Mouse (Mus musculus) gastrocnemius, adult 18-20 months (tissue): ENCODE data around the gene Sec13. TPM values are rescaled to one million over a fixed set of nuclear protein-coding genes. Genes with fewer than 3 reads are reported as not detected.

Source experiments
- DNase-seq: peaks from one replicate; pipeline ENCODE4 v3.0.0; 2021; ENCODE audit warnings: low spot score
- long read RNA-seq, 2 experiments: library from polyadenylated mRNA; stranded (forward); transcript quantifications; one replicate each; pipeline ENCODE4 v2.0.0; 2021
- total RNA-seq, 2 experiments: library from RNA; stranded (reverse); gene quantifications; 2 replicates each; pipeline ENCODE4 v1.2.3; 2021

The Sec13 gene
- total RNA-seq: 10 to 100 TPM; 64.7 to 66.4 TPM
- long read RNA-seq, experiment 1, transcript Sec13-201 (9 exons, 1,353 nt): major isoform, 87 of 94 reads
- long read RNA-seq, experiment 1, partial matches to known transcripts: 7 of 94 reads
- long read RNA-seq, experiment 1, other reads (novel, unspliced or antisense): 0 of 94 reads
- long read RNA-seq, experiment 2, transcript Sec13-201 (9 exons, 1,353 nt): major isoform, 60 of 64 reads
- long read RNA-seq, experiment 2, partial matches to known transcripts: 2 of 64 reads
- long read RNA-seq, experiment 2, other reads (novel, unspliced or antisense): 2 of 64 reads

DNA sequence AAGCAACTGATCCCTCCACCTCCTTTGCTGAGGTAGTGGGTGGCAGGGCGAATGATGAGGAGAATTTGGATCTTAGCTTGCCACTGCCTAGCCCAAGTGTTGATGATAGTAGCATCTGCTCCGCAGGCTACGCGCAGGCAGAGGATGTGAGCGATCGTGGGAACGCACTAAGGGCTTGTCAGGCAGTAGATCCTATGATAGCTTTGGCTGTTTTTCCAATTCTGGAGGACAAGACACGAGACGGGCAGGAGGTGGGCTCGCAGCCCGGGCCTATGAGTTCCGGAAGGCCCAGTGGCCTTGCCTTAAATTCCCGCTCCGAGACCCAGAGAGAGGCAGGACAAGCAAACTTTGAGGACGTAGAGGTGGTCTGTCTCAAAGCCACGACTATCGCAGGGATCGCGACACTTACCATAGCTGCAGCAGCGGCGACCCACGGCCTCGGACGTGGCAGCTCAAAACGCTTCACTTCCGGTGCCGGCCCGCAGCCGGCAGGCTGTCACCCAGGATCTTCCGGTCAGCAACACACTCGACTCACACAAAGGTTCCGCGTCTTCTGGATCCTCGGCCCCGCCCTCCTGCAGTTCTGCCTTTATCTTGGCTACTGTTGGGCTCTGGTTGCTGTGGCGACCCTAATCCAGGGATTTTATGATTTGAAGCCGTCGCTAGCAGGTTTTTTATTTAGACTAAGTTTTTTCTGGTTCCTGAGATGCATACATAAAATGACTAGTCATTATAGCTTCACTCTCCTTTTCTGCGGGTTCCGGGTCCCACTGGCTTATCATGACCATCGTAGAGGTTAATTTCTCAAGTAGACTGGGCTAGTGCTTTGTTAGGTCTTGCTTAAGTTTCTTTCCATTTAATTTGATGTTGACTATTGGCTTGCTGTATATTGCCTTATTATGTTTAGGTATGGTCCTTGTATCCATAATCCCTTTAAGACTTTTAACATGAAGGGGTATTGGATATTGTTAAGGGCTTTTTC lies at the start of gene Sec13:
Sec13 (minus strand) TSS at position 508 of the 982 bp plus-strand sequence.
- DNase-seq: peak; percentile 87

DNA sequence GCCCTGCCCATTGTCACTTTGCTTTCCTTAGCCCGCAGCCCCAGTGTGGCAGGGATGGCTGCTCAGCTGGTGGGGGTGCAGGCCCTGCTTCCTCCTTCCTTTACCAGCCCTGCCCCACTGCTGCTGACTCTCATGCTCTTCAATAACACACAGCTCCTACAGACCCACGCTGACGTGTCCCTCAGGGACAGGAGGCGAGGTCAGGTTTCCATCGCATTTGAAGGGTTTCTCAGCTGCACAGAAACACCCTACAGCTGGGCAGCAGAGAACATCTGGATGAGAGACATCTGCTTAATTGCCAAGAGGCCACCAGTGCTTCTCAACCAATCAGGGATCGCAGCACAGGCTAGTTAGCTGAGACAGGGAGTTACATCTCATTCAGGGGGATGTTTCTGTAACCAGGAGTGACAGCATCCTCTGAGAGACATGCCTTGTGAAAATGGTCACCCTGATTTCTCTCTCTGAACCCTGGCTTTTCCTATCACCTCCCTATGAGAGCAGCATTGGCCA lies 47.0 kb upstream of the Sec13 start:
- DNase-seq: no peak

DNA sequence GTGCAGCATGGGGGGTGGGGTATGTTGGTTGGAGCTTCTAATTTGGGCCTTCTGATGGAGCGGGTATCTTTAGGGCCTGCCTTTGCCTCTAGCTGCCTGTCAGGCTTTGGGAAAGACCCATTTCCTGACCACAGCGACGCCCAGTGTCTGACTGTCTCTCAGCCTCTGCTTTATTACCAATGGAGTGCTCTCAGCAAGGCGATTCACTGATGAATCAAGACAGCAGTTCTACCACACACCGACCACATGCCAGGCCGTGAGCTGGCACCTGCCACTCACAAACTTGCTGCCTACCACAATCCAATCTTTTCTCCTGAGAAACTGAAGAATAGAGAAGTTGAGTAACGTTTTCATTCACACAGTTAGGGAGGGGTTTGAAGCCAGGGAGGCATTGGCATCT lies 45.1 kb upstream of the Sec13 start:
- no peak for DNase-seq

DNA sequence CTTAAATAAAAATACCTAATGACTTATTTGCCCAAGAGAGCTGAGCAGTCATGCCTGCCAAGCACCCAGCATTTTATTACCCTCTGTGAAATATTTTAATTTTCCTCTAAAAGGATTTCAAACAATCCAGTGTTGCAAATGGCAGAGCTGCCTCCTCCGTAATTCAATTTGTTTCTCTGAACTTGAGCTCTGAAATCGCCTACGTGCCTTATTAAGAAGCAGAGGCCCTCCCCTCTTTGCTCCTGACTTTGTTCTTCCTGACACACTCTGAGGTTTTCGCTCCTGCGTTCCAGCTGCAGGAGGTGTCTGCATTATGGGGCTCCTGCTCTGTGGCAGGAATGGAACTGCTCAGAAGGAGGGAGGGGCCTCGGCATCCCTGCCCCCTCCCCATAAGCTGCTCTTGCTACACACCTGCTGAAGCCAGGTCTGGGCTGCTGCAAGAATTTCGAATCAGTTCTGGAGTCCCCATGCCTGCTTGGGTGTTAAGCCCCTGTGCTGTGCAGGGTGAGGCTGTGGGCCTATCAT lies 37.7 kb upstream of the Sec13 start:
- DNase-seq: no peak

DNA sequence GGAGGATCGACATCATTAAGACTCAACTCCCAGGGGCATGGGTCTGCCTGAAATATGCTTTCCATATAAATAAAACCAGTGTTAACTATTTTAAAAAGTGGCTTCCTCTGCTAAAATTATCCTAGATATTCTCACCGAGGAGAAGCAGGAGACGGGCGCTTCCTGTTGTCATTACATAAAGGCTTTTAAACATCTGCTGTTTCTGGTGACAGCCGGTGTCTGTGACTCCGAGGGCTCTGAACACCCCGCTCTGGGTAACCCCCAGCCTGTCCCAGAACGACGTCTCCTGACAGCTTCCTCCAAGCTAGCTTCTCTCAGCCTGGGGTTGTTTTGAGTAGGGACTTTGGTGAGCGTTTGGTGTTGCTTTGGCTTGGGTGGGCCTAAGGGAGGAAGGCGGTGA lies 28.3 kb upstream of the Sec13 start:
- DNase-seq: no peak

DNA sequence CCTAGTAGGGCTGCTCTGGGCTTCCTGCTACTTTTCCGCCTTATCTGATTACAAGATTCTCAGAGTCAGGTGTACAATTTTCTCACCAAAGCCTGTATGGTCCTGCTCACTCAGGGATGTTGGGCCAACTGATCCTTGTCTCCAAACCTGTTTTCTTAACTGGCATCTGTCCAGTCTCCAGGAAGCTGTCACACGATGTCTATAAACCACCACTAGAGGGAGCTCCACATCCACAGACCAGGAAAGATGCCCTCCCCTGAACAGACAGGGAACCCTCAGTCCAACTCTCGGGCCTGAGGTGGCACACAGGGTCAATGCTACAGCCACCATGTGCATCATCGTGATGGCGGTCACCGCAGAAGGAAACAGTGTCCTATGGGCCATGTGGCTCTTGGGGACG lies 21.1 kb upstream of the Sec13 start:
- peak; percentile 65 for DNase-seq

DNA sequence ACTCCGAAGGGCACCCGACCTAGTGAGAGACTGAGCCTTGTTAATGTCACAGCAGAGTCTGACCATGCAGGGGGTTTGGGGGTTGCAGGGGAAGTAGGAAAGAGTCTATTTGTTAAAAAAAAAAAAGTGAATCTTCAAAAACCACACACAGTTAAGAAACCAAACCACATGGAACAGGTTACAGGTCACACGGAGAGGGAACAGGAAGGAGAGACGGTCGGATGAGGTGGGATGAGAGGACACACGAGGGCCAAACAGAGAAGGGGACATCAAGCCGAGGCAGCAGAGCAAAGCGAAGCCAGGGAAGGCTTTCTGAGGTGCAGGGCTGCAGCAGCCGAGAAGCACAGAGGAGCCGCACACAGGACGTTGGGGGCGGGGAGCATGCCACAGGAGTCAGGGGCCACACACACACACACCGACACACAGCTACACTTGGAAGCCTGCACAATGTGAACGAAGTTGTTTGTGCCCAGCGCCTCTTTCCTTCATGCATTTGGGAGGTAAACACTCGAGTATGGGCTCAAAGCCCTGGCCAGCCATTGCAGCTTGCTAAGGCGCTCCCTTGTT lies 8.7 kb upstream of the Sec13 start:
- DNase-seq: no peak

DNA sequence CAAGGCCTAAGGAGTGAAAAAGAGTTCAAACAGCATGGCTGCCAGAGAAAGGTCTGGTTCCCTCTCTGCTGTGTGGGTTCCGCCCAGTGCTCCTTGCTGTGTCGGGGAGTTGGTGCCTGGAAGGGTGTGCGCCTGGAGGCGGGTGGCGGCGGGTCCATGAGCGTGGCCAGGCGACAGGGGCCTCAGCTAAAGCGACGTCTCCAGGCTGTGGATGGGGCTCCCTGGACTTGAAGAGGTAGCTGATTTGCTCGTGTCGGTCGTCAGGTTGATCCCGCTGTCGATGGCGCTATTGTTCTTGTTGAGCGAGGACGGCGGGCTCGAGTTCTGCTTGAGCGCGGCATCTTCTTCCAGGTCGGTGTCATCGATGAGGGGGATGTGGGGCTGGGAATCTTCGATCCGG lies 7.8 kb upstream of the Sec13 start:
- no peak for DNase-seq

DNA sequence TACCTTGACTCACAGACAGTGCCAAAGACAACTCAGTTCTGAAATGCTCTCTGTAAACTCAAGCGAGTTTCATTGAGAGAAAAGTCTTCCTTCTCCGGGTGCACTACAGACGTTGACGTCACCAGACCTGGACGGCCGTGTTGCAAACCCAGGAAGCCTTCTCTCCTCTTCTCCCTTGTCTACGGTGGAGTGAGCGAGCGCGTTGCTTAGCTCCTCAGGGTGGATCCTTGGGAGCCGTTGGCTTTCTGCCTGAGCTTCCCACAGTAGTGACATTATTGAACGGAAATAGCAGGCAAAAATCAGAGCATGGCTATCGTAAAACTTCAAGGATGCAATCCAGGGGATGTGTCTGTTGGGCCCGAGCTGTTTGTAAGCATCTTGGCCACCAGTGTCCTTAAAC lies 6.7 kb upstream of the Sec13 start:
- no peak for DNase-seq

DNA sequence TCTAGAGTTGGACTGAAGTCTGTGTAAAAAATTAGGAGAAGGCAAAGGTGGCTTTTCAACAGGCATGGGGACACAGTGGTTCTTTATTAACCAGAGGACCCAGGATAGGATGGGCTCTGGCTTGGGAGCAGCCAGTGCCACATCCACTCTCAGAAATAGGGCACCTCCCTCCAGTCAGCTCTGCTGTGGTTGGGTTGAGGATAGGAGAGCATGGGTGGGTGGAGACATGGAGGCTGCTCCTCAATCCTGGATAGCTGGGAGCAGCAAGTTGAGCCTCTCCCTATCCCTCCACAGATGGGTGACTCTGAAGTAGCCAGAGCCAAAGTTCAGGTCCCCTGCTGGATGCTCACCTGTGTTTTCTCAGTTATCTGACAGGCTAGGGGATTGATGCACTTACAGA lies 4.6 kb upstream of the Sec13 start:
- DNase-seq: no peak

DNA sequence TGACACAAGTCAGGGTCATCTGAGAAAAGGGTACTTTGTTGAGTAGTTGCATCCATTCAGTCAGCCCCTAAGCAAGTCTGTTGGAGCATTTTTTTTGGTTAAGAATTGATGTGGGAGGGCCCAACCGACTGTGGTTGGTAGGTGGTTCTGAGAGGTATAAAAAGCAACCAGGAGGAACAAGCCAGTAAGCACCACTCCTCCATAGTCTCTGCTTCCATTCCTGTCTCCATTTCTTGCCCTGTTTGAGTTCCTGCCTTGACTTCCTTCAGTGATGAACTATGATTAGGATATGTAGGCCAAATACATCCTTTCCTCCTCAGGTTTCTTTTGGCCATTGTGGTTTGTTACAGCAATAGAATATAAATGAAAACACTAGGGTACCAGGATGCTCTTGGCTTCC lies 2.6 kb upstream of the Sec13 start:
- no peak for DNase-seq

DNA sequence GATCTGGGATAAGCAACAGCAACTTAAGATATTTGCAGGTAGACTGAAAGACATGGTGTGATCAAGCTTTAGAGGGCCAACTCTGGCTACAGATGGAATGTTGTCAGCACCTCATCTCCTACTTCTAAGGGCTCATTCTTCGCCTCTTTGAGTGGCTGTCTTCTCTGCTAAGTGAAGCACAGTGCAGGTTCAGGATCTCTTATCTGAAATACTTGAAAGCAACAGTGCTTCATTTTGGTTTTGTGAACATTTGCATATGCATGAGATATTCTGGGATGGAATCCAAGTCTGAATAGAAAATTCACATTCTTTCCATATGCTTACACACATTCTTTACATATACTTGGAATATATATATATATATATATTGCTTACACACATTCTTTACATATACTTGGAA lies 1.8 kb upstream of the Sec13 start:
- DNase-seq: no peak

DNA sequence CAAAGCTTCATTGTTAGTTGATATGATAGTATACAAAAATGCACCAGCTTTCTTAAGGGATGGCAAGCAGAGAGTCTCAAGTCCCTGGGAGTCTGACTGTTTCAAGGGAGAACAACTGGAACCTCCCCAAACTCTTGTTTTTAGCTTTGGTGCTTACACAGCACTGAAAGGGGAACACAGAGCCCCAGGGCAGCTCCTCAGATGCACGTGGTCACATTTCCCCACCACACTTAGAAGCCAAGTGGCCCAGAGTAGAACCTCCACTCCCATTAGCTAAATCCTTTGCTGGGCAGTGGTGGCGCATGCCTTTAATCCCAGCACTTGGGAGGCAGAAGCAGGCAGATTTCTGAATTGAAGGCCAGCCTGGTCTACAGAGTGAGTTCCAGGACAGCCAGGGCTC lies 882 bp upstream of the Sec13 start:
- no peak for DNase-seq

DNA sequence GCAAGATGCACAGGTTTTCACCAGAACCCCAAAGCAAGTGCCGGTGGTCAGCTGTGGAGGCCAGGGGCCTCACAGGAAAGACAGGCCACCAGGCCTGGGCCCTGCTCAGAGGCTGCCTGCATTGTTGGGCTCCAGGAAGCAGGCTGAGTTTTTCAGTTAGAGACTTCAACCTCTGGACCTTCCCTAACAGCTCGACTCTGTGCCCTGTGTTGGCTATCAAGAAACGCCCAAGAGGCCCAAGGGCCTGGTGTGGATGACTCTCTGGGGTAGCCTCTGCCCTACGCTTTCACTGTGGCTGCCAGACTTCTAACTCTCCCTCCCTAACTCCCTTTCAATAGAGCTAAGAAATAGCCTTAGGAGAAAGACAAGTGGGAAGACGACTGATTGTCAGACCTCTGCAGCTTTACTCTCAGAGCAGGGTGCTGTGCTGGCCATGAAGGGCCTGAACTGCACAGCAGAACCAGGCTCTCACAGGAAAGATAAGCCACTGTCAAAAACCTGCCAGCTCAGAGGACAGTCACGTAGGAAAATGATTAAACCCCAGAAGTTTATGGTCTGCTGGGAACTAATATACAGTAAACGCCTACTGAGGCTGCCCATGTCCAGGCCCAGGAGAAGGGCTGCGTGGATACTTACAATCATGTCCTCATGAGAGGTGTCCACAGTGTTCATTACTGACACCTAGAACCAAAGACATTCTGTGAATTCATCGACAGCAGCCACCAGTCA lies 3.1 kb downstream of the Sec13 start:
- DNase-seq: no peak

DNA sequence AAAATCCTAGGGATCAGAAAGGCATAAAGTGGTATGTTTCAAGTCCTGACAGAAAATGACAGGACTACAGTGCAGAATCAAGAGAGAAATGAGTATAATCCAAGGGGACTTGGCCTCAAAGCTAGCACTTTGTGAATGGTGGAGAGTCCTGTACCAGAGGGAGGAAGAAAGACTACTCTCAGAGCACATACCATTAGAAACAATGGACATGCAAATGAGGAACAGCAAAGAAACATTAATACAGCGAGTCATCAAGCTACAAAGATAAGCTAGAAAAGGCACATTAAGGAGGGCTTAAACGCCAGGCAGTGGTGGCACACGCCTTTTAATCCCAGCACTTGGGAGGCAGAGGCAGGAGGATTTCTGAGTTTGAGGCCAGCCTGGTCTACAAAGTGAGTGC lies 9.2 kb downstream of the Sec13 start:
- no peak for DNase-seq

DNA sequence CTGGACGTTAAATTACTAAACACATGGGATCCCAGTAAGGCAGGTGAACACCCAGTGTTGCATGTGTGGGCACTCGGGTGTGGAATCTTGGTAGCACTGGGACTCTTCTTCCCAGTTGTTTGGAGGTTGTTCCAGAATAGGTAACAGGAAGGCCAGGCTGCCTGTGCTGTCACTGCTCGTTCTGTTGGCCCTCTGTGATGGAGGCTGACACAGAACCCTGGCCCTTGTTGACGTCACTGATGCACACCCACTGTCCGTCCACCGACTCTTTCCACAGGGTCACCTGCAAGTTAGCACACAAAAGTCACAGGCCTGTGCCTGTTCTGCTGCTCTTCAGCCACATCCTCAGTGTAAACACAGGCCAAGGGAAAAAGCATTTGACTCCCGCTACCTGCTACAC lies 12.4 kb downstream of the Sec13 start:
- DNase-seq: no peak

DNA sequence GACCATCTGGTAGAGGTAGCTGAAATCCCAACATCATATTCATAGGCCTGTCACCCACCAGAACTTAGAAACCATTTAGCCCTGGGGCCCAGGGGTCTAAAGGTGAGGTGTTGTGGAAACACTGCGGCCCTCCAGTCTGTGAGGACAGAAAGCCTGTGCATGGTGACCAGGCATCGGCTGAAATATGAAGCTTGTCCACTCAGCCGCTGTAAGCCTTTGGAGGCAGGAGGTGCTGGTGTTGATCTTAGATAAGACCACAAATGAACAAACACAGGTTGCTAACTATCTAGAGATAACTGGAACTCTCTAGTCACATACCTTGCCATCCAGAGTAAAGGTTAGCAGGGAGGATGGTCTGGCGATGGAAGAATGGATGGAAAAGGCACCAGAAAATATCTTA lies 19.5 kb downstream of the Sec13 start:
- no peak for DNase-seq

DNA sequence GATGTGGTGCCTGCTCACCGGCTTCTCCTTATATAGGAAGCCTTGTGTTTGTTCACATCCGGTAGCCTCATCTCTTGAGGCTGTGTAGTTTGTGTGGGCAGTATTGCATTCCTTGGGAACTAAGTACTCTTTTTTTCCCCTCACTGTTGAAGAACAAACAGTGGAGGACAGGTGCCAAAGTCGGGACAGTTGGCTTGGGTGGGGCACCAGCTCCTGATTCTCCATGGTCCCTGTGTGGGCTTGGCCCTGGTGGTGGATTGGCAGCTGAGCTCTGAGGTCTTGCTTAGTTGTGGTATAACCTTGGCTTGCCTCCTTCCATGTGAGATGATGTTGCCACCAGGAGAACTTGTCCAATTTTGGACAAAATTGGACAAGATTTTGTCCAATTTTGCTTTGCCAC lies 20.7 kb downstream of the Sec13 start, which contains the start of gene Ghrl:
Ghrl (minus strand) TSS at position 3 of the 400 bp plus-strand sequence.
- no peak for DNase-seq

DNA sequence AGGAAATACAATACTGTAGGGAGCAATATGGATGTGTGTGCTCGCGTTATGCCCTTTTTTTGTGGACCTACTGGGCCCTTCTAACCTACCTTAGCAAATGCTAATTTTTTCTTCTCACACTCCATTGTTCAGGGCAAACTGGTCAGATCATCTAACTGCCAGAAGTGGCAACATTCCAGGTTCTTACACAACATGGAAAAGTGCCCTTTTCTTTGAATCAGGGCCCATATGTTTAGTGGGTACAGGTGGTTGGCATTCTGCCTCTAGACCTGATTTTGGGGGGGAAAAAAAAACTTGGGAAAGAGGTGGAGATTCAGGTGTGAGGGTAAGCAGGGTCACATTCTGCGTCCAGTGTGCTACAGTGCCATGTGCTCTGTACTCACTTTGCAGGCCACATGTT lies 23.0 kb downstream of the Sec13 start:
- DNase-seq: no peak

DNA sequence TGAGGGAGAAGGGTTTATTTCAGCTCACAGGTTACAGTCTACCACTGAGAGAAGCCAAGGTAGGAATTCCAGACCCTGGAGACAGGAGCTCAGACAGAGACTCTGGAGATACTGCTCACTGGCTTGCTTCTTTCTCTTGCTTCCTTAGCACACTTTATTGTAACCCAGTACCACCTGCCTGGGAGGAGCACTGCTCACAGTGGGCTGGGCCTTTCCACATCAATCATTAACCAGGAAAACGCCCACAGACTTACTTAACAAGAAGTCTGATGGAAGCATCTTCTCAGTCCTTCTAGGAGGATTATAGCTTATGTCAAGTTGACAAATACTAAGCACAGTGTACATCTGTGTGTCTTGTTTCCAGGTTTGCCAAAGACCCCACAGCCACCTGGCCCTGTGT lies 25.7 kb downstream of the Sec13 start:
- no peak for DNase-seq

DNA sequence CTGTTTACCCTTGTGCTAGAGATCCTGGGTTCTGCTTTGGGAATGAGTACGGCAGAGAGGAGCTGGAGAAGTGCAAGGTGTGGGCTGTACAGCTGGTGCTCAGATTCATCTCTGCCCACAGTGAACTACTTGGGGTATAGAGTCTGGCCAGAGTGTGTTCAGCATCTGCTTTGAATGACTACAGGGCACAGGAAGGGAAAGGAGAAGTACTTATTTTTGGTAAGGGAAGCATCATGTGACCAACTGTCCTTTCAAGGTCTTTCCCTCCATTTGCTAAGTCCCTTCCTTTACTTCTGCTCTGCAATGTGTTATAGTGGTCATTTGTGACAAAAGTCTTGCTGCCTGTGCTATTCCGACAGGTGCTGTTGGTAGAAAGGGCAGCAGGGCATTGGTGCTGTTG lies 26.3 kb downstream of the Sec13 start:
- no peak for DNase-seq
